25 mouse cellular contexts compared by ENCODE assay signal in genomic region chr12:79788340-79788739, GRCm38 (mm10).
A peak's percentile ranks its signal among the peaks of the same experiment; 100 is the strongest.
DNase-seq lines count a peak whose midpoint lies in the region; ATAC-seq and TF ChIP-seq lines count a peak whose summit lies in the region.
"Had no signal": no experiment of that assay in that cellular context is flagged by ENCODE, and none has a peak within 500 bp of the region (broad histone marks: within the 10 kb centered on the region; RNA-seq: fewer than 3 reads in every experiment).

No protein-coding gene starts in this region.

- no peak overlapping the region for H3K9ac ChIP-seq in embryonic facial prominence, embryonic 14.5 days (ENCODE audit: low read depth, low read length)
- H3K9ac ChIP-seq in kidney, embryonic 15.5 days: no peak overlapping the region
- no peak overlapping the region for H3K9ac ChIP-seq in lung, embryonic 16.5 days (ENCODE audit: low read length)
- no peak overlapping the region for H3K9ac ChIP-seq in midbrain, embryonic 13.5 days (replicated peaks)
- H3K9ac ChIP-seq: embryonic facial prominence, embryonic 12.5 days; forebrain, embryonic 12.5 days; forebrain, embryonic 15.5 days; heart, embryonic 12.5 days; heart, embryonic 15.5 days; hindbrain, embryonic 15.5 days had no signal

- H3K4me3 ChIP-seq in embryonic facial prominence, embryonic 14.5 days (ENCODE audit: low read depth, low read length): no peak overlapping the region
- H3K4me3 ChIP-seq in embryonic facial prominence, embryonic 10.5 days: no peak overlapping the region
- H3K4me3 ChIP-seq in kidney, embryonic 15.5 days (replicated peaks): no peak overlapping the region
- no peak overlapping the region for H3K4me3 ChIP-seq in lung, embryonic 16.5 days (ENCODE audit: low read length)
- H3K4me3 ChIP-seq in lung, adult 2 months (replicated peaks; ENCODE audit: extremely low read depth, low read depth, low read length): no peak overlapping the region
- no peak overlapping the region for H3K4me3 ChIP-seq in midbrain, embryonic 10.5 days
- no peak overlapping the region for H3K4me3 ChIP-seq in midbrain, embryonic 13.5 days (replicated peaks)
- H3K4me3 ChIP-seq: embryonic facial prominence, embryonic 12.5 days; erythroblast, embryonic 14.5 days; forebrain, embryonic 12.5 days; forebrain, embryonic 15.5 days; heart, embryonic 12.5 days; heart, embryonic 15.5 days; hindbrain, embryonic 15.5 days had no signal

- 0 out of 2 replicates have a peak overlapping the region, but pooled peaks have one; percentile 4 for H3K27ac ChIP-seq in embryonic facial prominence, embryonic 14.5 days (replicated peaks; ENCODE audit: low read depth, low read length)
- no peak overlapping the region for H3K27ac ChIP-seq in embryonic facial prominence, embryonic 10.5 days (replicated peaks)
- H3K27ac ChIP-seq in kidney, embryonic 15.5 days: peak overlapping the region; percentile 51; the same call in 1 of the 2 replicates
- peak overlapping the region; percentile 89 for H3K27ac ChIP-seq in lung, embryonic 16.5 days (ENCODE audit: low read length)
- H3K27ac ChIP-seq in midbrain, embryonic 10.5 days (replicated peaks): peak overlapping the region; percentile 28; the same call in 1 of the 2 replicates
- no peak overlapping the region for H3K27ac ChIP-seq in midbrain, embryonic 13.5 days
- H3K27ac ChIP-seq: embryonic facial prominence, embryonic 12.5 days; forebrain, embryonic 12.5 days; forebrain, embryonic 15.5 days; heart, embryonic 15.5 days; hindbrain, embryonic 15.5 days had no signal

- H3K9me3 ChIP-seq in embryonic facial prominence, embryonic 14.5 days (ENCODE audit: control insufficient read depth, low read length): no peaks in the 10 kb centered on the region
- H3K9me3 ChIP-seq in embryonic facial prominence, embryonic 10.5 days: no peaks in the 10 kb centered on the region
- no peaks in the 10 kb centered on the region for H3K9me3 ChIP-seq in kidney, embryonic 15.5 days (replicated peaks)
- H3K9me3 ChIP-seq in lung, embryonic 16.5 days (ENCODE audit: control insufficient read depth, low read length): no peaks in the 10 kb centered on the region
- H3K9me3 ChIP-seq in midbrain, embryonic 10.5 days (replicated peaks): no peaks in the 10 kb centered on the region
- H3K9me3 ChIP-seq in midbrain, embryonic 13.5 days: no peaks in the 10 kb centered on the region
- H3K9me3 ChIP-seq: embryonic facial prominence, embryonic 12.5 days; forebrain, embryonic 12.5 days; forebrain, embryonic 15.5 days; heart, embryonic 12.5 days; heart, embryonic 15.5 days; hindbrain, embryonic 15.5 days had no signal

- no peak for TF ChIP-seq CTCF in lung, adult 2 months (IDR thresholded peaks at IDR 0.05; ENCODE audit: insufficient read depth, low read length)

- no peak overlapping the region for H3K4me2 ChIP-seq in embryonic facial prominence, embryonic 14.5 days (ENCODE audit: low read depth, low read length)
- H3K4me2 ChIP-seq in kidney, embryonic 15.5 days: no peak overlapping the region
- no peak overlapping the region for H3K4me2 ChIP-seq in lung, embryonic 16.5 days (ENCODE audit: low read depth, low read length)
- no peak overlapping the region for H3K4me2 ChIP-seq in midbrain, embryonic 13.5 days (replicated peaks)
- H3K4me2 ChIP-seq: embryonic facial prominence, embryonic 12.5 days; forebrain, embryonic 12.5 days; forebrain, embryonic 15.5 days; heart, embryonic 12.5 days; heart, embryonic 15.5 days; hindbrain, embryonic 15.5 days had no signal

- no peak for DNase-seq in embryonic facial prominence, embryonic 14.5 days (ENCODE audit: low spot score)
- no peak for DNase-seq in embryonic facial prominence, embryonic 10.5 days (ENCODE audit: low spot score)
- DNase-seq in kidney, postnatal 14 days: no peak
- DNase-seq in lung, adult 2 months: no peak
- no peak for DNase-seq in midbrain, embryonic 10.5 days (ENCODE audit: low spot score)
- DNase-seq: adrenal gland, adult 8-10 months; adrenal gland, postnatal 25 days; cerebellum, adult 18-20 months; cerebellum, adult 9-10 months; cerebellum, postnatal 14 days; gastrocnemius, postnatal 25 days; heart, adult 18-20 months; heart, postnatal 10 days; heart, postnatal 36 days had no signal

- TF ChIP-seq POLR2A in lung, adult 2 months (IDR thresholded peaks at IDR 0.05; ENCODE audit: borderline replicate concordance, extremely low read depth, low read depth, low read length): no peak

- ATAC-seq in embryonic facial prominence, embryonic 14.5 days (ENCODE audit: low read depth): no peak
- ATAC-seq in kidney, embryonic 15.5 days (replicated peaks; ENCODE audit: low FRiP score): no peak
- peak; percentile 68 for ATAC-seq in lung, embryonic 16.5 days (ENCODE audit: low read depth)
- no peak for ATAC-seq in midbrain, embryonic 13.5 days
- ATAC-seq: activated CD4-positive, CD25-positive, alpha-beta regulatory T cell, adult 4 months; forebrain, embryonic 15.5 days had no signal

- WGBS in embryonic facial prominence, embryonic 14.5 days: 73% methylated on average over 5 of the region's 5 CpGs
- WGBS in embryonic facial prominence, embryonic 10.5 days: 91% methylated on average over 5 of the region's 5 CpGs
- WGBS in kidney, embryonic 15.5 days: 81% methylated on average over 5 of the region's 5 CpGs
- WGBS in lung, embryonic 16.5 days: 55% methylated on average over 5 of the region's 5 CpGs
- WGBS in lung, adult 2 months: 73% methylated on average over 5 of the region's 5 CpGs
- 94% methylated on average over 5 of the region's 5 CpGs for WGBS in midbrain, embryonic 10.5 days
- 96% methylated on average over 5 of the region's 5 CpGs for WGBS in midbrain, embryonic 13.5 days

- peaks cover 19% of the 10 kb centered on the region for H3K4me1 ChIP-seq in embryonic facial prominence, embryonic 14.5 days (ENCODE audit: control insufficient read depth, insufficient read depth, low read length)
- H3K4me1 ChIP-seq in embryonic facial prominence, embryonic 10.5 days: peaks cover 29% of the 10 kb centered on the region
- peaks cover 11% of the 10 kb centered on the region for H3K4me1 ChIP-seq in kidney, embryonic 15.5 days
- H3K4me1 ChIP-seq in lung, embryonic 16.5 days (replicated peaks; ENCODE audit: control insufficient read depth, insufficient read depth, low read length): peaks cover 11% of the 10 kb centered on the region; the same call in 1 of the 2 replicates
- H3K4me1 ChIP-seq in lung, adult 2 months (ENCODE audit: control insufficient read depth, insufficient read depth, low read length): no peaks in the 10 kb centered on the region
- H3K4me1 ChIP-seq in midbrain, embryonic 10.5 days: peaks cover 6% of the 10 kb centered on the region; the same call in 1 of the 2 replicates
- no peaks in the 10 kb centered on the region for H3K4me1 ChIP-seq in midbrain, embryonic 13.5 days (replicated peaks)
- H3K4me1 ChIP-seq: forebrain, embryonic 12.5 days; forebrain, embryonic 15.5 days; hindbrain, embryonic 15.5 days had no signal

- no peaks in the 10 kb centered on the region for H3K27me3 ChIP-seq in embryonic facial prominence, embryonic 14.5 days (replicated peaks; ENCODE audit: control insufficient read depth, insufficient read depth, low read length)
- H3K27me3 ChIP-seq in embryonic facial prominence, embryonic 10.5 days (replicated peaks; ENCODE audit: low read depth, poor library complexity, severe bottlenecking): no peaks in the 10 kb centered on the region
- no peaks in the 10 kb centered on the region for H3K27me3 ChIP-seq in kidney, embryonic 15.5 days
- no peaks in the 10 kb centered on the region for H3K27me3 ChIP-seq in lung, embryonic 16.5 days (ENCODE audit: control insufficient read depth, insufficient read depth, low read depth, low read length)
- H3K27me3 ChIP-seq in midbrain, embryonic 10.5 days (ENCODE audit: low read depth, poor library complexity, severe bottlenecking): no peaks in the 10 kb centered on the region
- H3K27me3 ChIP-seq in midbrain, embryonic 13.5 days: no peaks in the 10 kb centered on the region
- H3K27me3 ChIP-seq: embryonic facial prominence, embryonic 12.5 days; forebrain, embryonic 12.5 days; forebrain, embryonic 15.5 days; heart, embryonic 12.5 days; heart, embryonic 15.5 days; hindbrain, embryonic 15.5 days had no signal

- no peaks in the 10 kb centered on the region for H3K36me3 ChIP-seq in embryonic facial prominence, embryonic 14.5 days (ENCODE audit: control insufficient read depth, insufficient read depth, low read length)
- H3K36me3 ChIP-seq in embryonic facial prominence, embryonic 10.5 days (replicated peaks): no peaks in the 10 kb centered on the region
- H3K36me3 ChIP-seq in kidney, embryonic 15.5 days: no peaks in the 10 kb centered on the region
- H3K36me3 ChIP-seq in lung, embryonic 16.5 days (ENCODE audit: control insufficient read depth, insufficient read depth, low read length): no peaks in the 10 kb centered on the region
- no peaks in the 10 kb centered on the region for H3K36me3 ChIP-seq in midbrain, embryonic 10.5 days
- H3K36me3 ChIP-seq in midbrain, embryonic 13.5 days: no peaks in the 10 kb centered on the region
- H3K36me3 ChIP-seq: embryonic facial prominence, embryonic 12.5 days; forebrain, embryonic 12.5 days; forebrain, embryonic 15.5 days; heart, embryonic 12.5 days; heart, embryonic 15.5 days; hindbrain, embryonic 15.5 days had no signal

Comparison
In these comparisons a context has a peak if more than half of its experiments do, and no peak if none do; other contexts are left out.
1. H3K27ac ChIP-seq: peak in embryonic facial prominence, embryonic 14.5 days (single experiment), kidney, embryonic 15.5 days (single experiment), lung, embryonic 16.5 days (single experiment) and midbrain, embryonic 10.5 days (single experiment); none in embryonic facial prominence, embryonic 10.5 days (single experiment) and midbrain, embryonic 13.5 days (single experiment).